Mouse (Mus musculus) bone marrow macrophage, adult 2 months (primary cell): ENCODE results near the gene Hspa1b. TPM values are rescaled to one million over a fixed set of nuclear protein-coding genes. Genes with fewer than 3 reads are reported as not detected.
"Not testable (repeated sequence)": the region's sequence is repeated elsewhere in the genome, so short reads cannot be mapped to it uniquely, and the experiment has no call there.

Source experiments
- H3K27ac ChIP-seq: 2 replicates; pipeline ENCODE4 v1.5.1; 2012; ENCODE audit warnings: low read depth, low read length; ENCODE audit not compliant: insufficient read depth
- H3K4me1 ChIP-seq: 2 replicates; pipeline ENCODE4 v1.6.1; 2012; ENCODE audit warnings: low read length; ENCODE audit not compliant: control insufficient read depth, insufficient read depth
- H3K4me3 ChIP-seq: 2 replicates; pipeline ENCODE4 v1.5.1; 2012; ENCODE audit warnings: mild to moderate bottlenecking, low read length, moderate library complexity; ENCODE audit not compliant: insufficient read depth
- CTCF ChIP-seq: IDR thresholded peaks from 2 replicates; pipeline ENCODE4 v1.5.1; 2012; ENCODE audit warnings: low read depth, mild to moderate bottlenecking, low read length, moderate library complexity
- POLR2A ChIP-seq: IDR thresholded peaks from 2 replicates; pipeline ENCODE4 v1.6.1; 2012; ENCODE audit warnings: mild to moderate bottlenecking, low read depth, low read length, borderline replicate concordance
- polyA plus RNA-seq: library from polyadenylated mRNA; stranded (reverse); fragments of >200 nt; gene quantifications from 2 replicates; pipeline ENCODE4 v1.2.4, GENCODE M21; 2012; ENCODE audit not compliant: missing spikeins, insufficient read depth, insufficient read length

The Hspa1b gene
- polyA plus RNA-seq, 1 experiment, result 1.5 TPM

DNA sequence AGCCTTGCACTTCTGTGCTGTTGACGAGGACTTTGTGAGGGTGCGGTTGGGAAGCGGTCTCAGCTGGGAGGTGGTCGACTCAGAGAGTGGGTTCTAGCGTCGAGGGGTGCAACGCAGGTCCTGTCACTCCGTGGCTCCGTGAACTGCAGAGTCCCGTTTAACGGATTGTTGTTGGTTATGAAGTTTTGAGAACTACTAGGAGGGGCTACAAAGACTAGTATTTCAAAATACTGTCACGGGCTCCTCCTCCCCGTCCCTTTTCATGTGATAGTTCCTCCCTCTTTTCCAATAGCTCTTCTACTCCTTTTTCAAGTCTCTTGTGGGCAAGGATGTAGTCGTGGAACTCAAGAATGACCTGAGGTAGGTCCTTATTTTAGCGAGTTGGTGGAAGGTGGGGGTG, 23.3 kb upstream of the Hspa1b start:
- Histone ChIP-seq H3K27ac (peak overlapping the region; percentile 90), H3K4me3 (peak overlapping the region; percentile 79), H3K4me1 (peaks cover 15% of the 10 kb centered on the region)
- no peak for TF ChIP-seq POLR2A
- TF ChIP-seq CTCF, result no peak

DNA sequence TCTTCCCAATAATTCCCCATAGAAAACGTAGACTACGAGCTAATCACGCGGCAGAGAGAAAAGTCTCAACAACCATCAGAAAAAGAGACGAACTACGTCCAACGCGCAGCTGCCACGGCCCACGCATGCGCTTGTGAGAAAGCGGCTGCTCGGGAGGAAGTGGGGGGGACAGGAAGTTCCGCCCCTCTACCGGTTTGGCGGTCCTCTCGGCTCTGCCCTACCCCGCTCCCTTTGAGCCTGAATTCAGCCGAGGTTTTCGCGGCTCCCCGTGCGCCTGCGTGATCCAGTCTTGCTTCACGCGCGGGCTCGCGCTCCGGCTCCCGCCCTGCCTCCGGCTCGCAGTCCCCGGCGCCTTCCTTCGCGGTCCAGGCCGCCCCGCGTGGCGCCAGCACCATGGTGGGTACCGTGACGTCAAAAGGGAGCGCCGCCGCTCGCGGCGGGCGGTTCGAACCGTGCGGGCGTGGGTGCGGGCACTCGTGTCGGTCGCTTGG, 22.7 kb upstream of the Hspa1b start, which contains the start of gene Lsm2:
Lsm2 (plus strand) TSS at position 173 of the 491 bp plus-strand sequence.
- peaks cover 15% of the 10 kb centered on the region for H3K4me1 ChIP-seq
- H3K4me3 ChIP-seq, result peak within 1 kb of the TSS; percentile 79
- peak within 1 kb of the TSS; percentile 90 for H3K27ac ChIP-seq
- TF ChIP-seq POLR2A (no peak; the same call in 1 of the 2 replicates), CTCF (no peak)

DNA sequence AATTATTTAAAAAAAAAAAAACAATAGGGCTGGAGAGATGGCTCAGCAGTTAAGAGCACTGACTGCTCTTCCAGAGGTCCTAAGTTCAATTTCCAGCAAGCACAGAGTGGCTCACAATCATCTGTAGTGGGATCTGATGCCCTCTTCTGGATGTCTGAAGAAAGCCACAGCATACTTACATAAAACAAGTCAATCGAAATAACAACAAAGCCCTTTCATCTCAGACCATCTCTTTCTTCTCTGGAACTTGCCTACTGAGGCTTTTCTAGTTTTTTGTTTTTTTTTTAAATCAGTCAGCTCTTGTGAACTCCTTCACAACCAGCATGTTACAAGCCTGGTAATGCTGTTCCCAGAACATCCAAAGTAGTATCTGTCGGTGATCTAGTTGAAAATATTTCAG, 21.6 kb upstream of the Hspa1b start:
- Histone ChIP-seq H3K4me3 (peak overlapping the region; percentile 51), H3K27ac (peak overlapping the region; percentile 19; the same call in 1 of the 2 replicates), H3K4me1 (peaks cover 17% of the 10 kb centered on the region)
- TF ChIP-seq POLR2A (no peak), CTCF (no peak)

DNA sequence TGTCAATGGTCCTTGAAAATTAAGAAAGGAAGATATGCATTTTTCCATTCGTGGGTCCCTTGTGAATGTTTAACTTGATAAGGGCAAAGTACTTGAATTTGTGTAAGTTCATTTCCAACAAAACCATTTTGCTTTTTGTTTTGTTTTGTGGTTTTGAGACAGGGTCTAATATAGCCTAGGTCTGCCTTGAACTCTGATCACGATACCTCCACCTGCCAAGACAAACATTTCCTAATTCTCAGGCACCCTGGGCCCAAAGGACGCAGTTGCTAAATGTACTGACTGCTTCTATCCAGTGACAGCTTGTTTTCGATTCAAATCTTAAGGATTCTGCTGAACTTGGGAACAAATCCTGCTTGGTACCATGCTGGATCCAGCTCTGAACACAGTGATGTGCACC, 20.6 kb upstream of the Hspa1b start:
- no peak overlapping the region for H3K4me3 ChIP-seq
- no peak for TF ChIP-seq POLR2A
- TF ChIP-seq CTCF, result no peak
- no peak overlapping the region for H3K27ac ChIP-seq
- H3K4me1 ChIP-seq, result peaks cover 10% of the 10 kb centered on the region

DNA sequence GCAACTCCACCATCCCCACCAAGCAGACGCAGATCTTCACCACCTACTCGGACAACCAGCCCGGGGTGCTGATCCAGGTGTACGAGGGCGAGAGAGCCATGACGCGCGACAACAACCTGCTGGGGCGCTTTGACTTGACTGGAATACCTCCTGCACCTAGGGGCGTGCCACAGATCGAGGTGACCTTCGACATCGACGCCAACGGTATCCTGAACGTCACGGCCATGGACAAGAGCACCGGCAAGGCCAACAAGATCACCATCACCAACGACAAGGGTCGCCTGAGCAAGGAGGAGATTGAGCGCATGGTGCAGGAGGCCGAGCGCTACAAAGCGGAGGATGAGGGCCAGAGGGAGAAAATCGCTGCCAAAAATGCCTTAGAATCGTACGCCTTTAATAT, 19.2 kb upstream of the Hspa1b start:
- H3K4me1 ChIP-seq, result peaks cover 11% of the 10 kb centered on the region
- H3K27ac ChIP-seq, result no peak overlapping the region
- TF ChIP-seq POLR2A, result no peak
- no peak for TF ChIP-seq CTCF
- no peak overlapping the region for H3K4me3 ChIP-seq

DNA sequence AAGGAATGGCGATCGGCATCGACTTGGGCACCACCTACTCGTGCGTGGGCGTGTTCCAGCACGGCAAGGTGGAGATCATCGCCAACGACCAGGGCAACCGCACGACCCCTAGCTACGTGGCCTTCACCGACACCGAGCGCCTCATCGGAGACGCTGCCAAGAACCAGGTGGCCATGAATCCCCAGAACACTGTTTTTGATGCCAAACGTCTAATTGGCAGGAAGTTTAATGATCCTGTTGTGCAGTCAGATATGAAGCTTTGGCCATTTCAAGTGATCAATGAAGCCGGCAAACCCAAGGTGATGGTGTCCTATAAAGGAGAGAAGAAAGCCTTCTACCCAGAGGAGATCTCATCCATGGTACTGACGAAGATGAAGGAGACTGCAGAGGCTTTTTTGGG, 18.0 kb upstream of the Hspa1b start:
- no peak overlapping the region for H3K4me3 ChIP-seq
- no peak for TF ChIP-seq POLR2A
- TF ChIP-seq CTCF, result no peak
- no peak overlapping the region for H3K27ac ChIP-seq
- H3K4me1 ChIP-seq, result peaks cover 18% of the 10 kb centered on the region

DNA sequence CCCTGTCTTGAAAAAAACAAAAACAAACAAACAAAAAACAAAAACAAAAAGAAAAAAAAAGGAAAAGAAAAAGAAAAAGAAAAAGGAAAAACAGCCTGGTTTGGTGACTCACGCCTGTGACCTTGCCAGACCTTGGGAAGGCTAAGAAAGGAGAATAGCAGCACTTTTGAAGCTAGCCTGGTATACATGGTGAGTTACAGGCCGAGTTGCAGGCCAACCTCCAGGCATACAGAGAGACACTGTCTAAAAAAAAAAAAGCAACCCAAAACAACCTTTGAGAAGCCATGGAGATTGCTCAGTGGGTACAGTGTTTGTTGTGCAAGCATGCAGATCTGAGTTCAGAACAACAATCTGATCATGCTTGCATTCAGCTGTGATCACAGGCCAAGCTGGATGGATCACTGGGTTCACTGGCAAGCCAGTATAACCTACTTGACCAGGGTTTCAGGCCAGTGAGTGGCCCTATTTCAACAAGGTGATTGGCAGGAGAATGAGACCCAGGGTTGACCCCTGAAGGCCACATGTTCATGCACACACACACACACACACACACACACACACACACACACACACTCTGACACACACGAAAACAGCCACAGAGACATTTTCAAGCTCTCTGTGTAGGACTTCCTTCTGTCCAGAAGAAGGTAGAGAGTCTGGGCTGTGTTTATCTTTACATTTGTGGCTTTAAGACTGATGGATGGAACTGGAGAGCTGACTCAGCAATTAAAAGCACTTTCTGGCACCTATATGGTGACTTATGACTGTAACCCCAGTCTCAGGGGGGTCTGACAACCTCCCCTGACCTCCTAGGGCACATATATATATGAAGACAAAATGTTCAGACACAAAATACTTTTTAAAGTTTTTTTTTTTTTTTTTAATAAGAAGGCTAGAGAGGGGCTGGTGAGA, 16.8 kb upstream of the Hspa1b start:
- Histone ChIP-seq H3K27ac (no peak overlapping the region), H3K4me3 (no peak overlapping the region), H3K4me1 (peaks cover 18% of the 10 kb centered on the region)
- TF ChIP-seq CTCF (no peak), POLR2A (no peak)

DNA sequence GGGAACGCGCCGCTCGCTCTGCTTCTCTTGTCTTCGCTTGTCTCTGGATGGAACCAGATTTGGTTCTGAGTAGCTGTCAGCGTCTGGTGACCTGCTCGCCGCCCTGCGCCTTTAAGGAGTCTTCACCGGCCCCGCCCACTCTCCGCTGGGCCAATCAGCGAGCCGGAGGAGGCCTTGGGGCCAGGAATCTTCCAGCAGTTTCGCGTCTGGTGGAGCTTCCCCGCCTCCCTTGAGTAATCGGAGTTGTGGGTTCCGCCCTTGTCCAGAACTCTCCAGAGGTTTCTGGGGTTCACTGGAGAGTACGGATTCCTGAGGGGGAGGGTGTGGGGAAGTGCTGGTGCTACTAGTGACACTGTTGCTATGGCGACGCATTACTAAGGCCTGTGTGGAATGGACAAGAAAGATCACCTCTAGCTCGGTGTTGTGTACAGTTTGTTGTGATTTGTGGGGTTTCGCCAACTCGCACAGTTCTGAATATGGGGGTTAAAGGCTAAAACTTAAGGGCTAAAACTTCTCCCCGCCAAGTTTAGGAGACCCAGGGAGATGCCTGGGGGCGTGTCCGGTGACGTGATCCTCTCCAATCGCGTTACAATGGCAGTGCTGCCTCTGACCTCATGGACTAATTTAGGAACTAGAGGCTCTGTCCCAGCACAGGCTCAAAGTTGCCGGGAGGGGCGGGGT, 13.2 kb upstream of the Hspa1b start, which contains the start of the genes Hspa1a and Hspa1l:
Hspa1a (minus strand) TSS at position 88 of the 681 bp plus-strand sequence.
Hspa1l (plus strand) TSS at position 635 of the 681 bp plus-strand sequence.
- Histone ChIP-seq H3K27ac (peak within 1 kb of the TSS; percentile 55), H3K4me3 (peak within 1 kb of the TSS; percentile 54), H3K4me1 (peaks cover 14% of the 10 kb centered on the region)

DNA sequence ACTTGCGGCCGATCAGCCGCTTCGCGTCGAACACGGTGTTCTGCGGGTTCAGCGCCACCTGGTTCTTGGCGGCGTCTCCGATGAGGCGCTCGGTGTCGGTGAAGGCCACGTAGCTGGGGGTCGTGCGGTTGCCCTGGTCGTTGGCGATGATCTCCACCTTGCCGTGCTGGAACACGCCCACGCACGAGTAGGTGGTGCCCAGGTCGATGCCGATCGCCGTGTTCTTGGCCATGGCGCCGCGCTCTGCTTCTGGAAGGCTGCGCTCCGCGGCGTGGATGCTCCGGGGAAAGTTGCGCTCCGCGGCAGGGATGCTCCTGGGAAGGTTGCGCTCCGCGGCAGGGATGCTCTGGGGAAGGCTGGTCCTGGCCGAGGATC, 12.6 kb upstream of the Hspa1b start:
- not testable (repeated sequence) for H3K27ac ChIP-seq
- Histone ChIP-seq H3K4me1 (peaks cover 14% of the 10 kb centered on the region), H3K4me3 (peak overlapping the region; percentile 54)

DNA sequence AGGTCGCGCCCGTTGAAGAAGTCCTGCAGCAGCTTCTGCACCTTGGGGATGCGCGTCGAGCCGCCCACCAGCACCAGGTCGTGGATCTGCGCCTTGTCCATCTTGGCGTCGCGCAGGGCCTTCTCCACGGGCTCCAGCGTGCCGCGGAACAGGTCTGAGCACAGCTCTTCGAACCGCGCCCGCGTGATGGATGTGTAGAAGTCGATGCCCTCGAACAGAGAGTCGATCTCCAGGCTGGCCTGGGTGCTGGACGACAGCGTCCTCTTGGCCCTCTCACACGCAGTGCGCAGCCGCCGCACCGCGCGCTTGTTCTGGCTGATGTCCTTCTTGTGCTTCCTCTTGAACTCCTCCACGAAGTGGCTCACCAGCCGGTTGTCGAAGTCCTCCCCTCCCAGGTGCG, 11.8 kb upstream of the Hspa1b start:
- not testable (repeated sequence) for H3K27ac ChIP-seq, H3K4me3 ChIP-seq
- peaks cover 15% of the 10 kb centered on the region for H3K4me1 ChIP-seq

DNA sequence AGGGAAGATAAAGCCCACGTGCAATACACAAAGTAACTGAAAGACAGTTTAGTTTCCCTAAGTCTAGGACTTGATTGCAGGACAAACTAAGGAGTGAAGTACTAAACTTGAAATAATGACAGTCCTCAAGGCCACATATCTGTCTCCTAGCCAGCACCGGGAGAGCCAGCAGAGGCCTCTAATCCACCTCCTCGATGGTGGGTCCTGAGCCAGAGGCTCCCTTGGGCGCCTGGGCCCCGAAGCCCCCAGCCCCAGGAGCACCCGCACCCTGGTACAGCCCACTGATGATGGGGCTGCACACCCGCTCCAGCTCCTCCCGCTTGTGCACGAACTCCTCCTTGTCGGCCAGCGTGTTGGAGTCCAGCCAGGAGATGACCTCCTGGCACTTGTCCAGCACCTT, 10.8 kb upstream of the Hspa1b start, which contains the start of gene Gm20481:
Gm20481 (plus strand) TSS at position 91 of the 400 bp plus-strand sequence.
- not testable (repeated sequence) for H3K4me3 ChIP-seq, H3K27ac ChIP-seq
- H3K4me1 ChIP-seq, result peaks cover 17% of the 10 kb centered on the region
